Mouse (Mus musculus) myocyte (in vitro differentiated cells): ENCODE measurements around the gene Mctp1. TPM values are rescaled to one million over a fixed set of nuclear protein-coding genes. Genes with fewer than 3 reads are reported as not detected.

Experiments used
- H3K27me3 ChIP-seq: one replicate; pipeline ENCODE4 v1.6.1; 2011; ENCODE audit not compliant: control insufficient read depth, insufficient read depth, insufficient read length
- H3K36me3 ChIP-seq: one replicate; pipeline ENCODE4 v1.6.1; 2011; ENCODE audit not compliant: control insufficient read depth, insufficient read depth
- H3K4me2 ChIP-seq: one replicate; pipeline ENCODE4 v1.6.1; 2011; ENCODE audit warnings: low read depth, control low read depth
- H3K4me3 ChIP-seq: one replicate; pipeline ENCODE4 v1.5.1; 2011; ENCODE audit warnings: mild to moderate bottlenecking, control low read depth, moderate library complexity
- H3K79me2 ChIP-seq: one replicate; pipeline ENCODE4 v1.6.1; 2011; ENCODE audit not compliant: control insufficient read depth, insufficient read depth
- H3ac ChIP-seq: one replicate; pipeline ENCODE4 v1.6.1; 2011; ENCODE audit not compliant: control insufficient read depth, insufficient read length
- CEBPB ChIP-seq: IDR thresholded peaks from 2 replicates; pipeline ENCODE4 v1.6.1; 2011; ENCODE audit warnings: mild to moderate bottlenecking, moderate library complexity; ENCODE audit not compliant: poor library complexity, insufficient read depth, severe bottlenecking
- E2F4 ChIP-seq: IDR thresholded peaks from one replicate; pipeline ENCODE4 v1.6.1; 2011; ENCODE audit warnings: mild to moderate bottlenecking, control low read depth, moderate library complexity; ENCODE audit not compliant: insufficient read depth
- MAX ChIP-seq: IDR thresholded peaks from one replicate; pipeline ENCODE4 v1.6.1; 2011; ENCODE audit warnings: low read depth, mild to moderate bottlenecking, control low read depth
- MYOD1 ChIP-seq, 3 experiments: IDR thresholded peaks; one replicate each; pipeline ENCODE4 v1.6.1; 2011; ENCODE audit warnings: control low read depth in 2 of 3, low read depth in 2 of 3, mild to moderate bottlenecking in 2 of 3, moderate library complexity in 1 of 3; ENCODE audit not compliant: insufficient read length in 2 of 3, control insufficient read depth in 1 of 3
- MYOG ChIP-seq, 3 experiments: IDR thresholded peaks; one replicate each; pipeline ENCODE4 v1.6.1; 2011; ENCODE audit warnings: control low read depth in 2 of 3, low read depth in 2 of 3, mild to moderate bottlenecking in 2 of 3; ENCODE audit not compliant: insufficient read length in 2 of 3, control insufficient read depth in 1 of 3, insufficient read depth in 1 of 3
- POLR2A ChIP-seq: IDR thresholded peaks from one replicate; pipeline ENCODE4 v1.6.1; 2011; ENCODE audit warnings: low read depth, mild to moderate bottlenecking, control low read depth, moderate library complexity; ENCODE audit not compliant: insufficient read length
- POLR2AphosphoS2 ChIP-seq: IDR thresholded peaks from one replicate; pipeline ENCODE4 v1.6.1; 2011; ENCODE audit warnings: low read depth, control low read depth; ENCODE audit not compliant: insufficient read length
- REST ChIP-seq: IDR thresholded peaks from one replicate; pipeline ENCODE4 v1.6.1; 2011; ENCODE audit warnings: mild to moderate bottlenecking, control low read depth, moderate library complexity; ENCODE audit not compliant: insufficient read depth, insufficient read length
- SRF ChIP-seq: IDR thresholded peaks from one replicate; pipeline ENCODE4 v1.6.1; 2011; ENCODE audit warnings: low read depth; ENCODE audit not compliant: control insufficient read depth, insufficient read length
- TCF12 ChIP-seq: IDR thresholded peaks from one replicate; pipeline ENCODE4 v1.6.1; 2011; ENCODE audit warnings: mild to moderate bottlenecking, control low read depth; ENCODE audit not compliant: poor library complexity, insufficient read depth, severe bottlenecking
- TCF3 ChIP-seq: IDR thresholded peaks from one replicate; pipeline ENCODE4 v1.6.1; 2011; ENCODE audit warnings: low read depth, control low read depth; ENCODE audit not compliant: insufficient read length
- USF1 ChIP-seq: IDR thresholded peaks from one replicate; pipeline ENCODE4 v1.6.1; 2011; ENCODE audit warnings: low read depth, mild to moderate bottlenecking, control low read depth, moderate library complexity
- polyA plus RNA-seq: library from polyadenylated mRNA; unstranded; fragments of >200 nt; fragmentation: generic; extraction: Trizol; gene quantifications from one replicate; pipeline ENCODE4 v1.2.1, GENCODE M21; 2012; ENCODE audit warnings: missing spikeins

The Mctp1 gene
- polyA plus RNA-seq, 1 experiment, result 0.67 TPM

GRCm38 (mm10) chr13:76857024-76857423 lies 472.7 kb downstream of the Mctp1 start:
- Histone ChIP-seq H3K36me3 (no peaks in the 10 kb centered on the region), H3K4me2 (no peak overlapping the region), H3K79me2 (no peaks in the 10 kb centered on the region), H3K27me3 (no peaks in the 10 kb centered on the region), H3ac (no peak overlapping the region), H3K4me3 (no peak overlapping the region)
- TF ChIP-seq POLR2A (no peak), USF1 (no peak), TCF12 (no peak), REST (no peak), MYOG (IDR thresholded peaks at IDR 0.05; ENCODE audit: control insufficient read depth in 1 of 3, insufficient read depth in 1 of 3, insufficient read length in 2 of 3, low read depth in 2 of 3) (no peak), MYOD1 (IDR thresholded peaks at IDR 0.05; ENCODE audit: control insufficient read depth in 1 of 3, insufficient read length in 2 of 3, low read depth in 2 of 3) (no peak)

DNA sequence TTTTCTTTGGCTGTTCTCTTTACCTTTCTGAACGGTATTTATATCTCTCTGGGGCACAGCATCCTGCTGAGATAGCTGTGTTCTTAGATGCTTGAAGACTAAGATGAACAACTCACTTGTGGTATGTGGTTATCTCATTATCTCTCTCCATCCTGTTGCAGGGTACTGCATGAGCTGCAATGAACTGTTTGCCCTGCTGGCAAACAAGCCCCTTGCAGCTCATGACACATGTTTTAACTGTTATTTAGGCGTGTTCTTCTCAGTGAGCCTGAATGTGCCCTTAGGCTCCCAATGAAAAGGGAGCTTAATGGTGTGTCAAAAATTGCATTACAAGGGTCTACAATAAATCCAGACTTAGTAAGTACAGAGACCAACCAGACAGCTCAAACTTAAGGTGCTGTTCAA lies 473.7 kb downstream of the Mctp1 start:
- TF ChIP-seq SRF (no peak), MAX (no peak), POLR2AphosphoS2 (no peak), TCF3 (no peak), TCF12 (no peak), MYOG (IDR thresholded peaks at IDR 0.05; ENCODE audit: control insufficient read depth in 1 of 3, insufficient read depth in 1 of 3, insufficient read length in 2 of 3, low read depth in 2 of 3) (no peak), USF1 (no peak), CEBPB (no peak), REST (no peak), E2F4 (no peak), POLR2A (no peak), MYOD1 (IDR thresholded peaks at IDR 0.05; ENCODE audit: control insufficient read depth in 1 of 3, insufficient read length in 2 of 3, low read depth in 2 of 3) (no peak)
- Histone ChIP-seq H3ac (no peak overlapping the region), H3K4me3 (no peak overlapping the region), H3K4me2 (no peak overlapping the region), H3K27me3 (no peaks in the 10 kb centered on the region), H3K36me3 (no peaks in the 10 kb centered on the region), H3K79me2 (no peaks in the 10 kb centered on the region)

DNA sequence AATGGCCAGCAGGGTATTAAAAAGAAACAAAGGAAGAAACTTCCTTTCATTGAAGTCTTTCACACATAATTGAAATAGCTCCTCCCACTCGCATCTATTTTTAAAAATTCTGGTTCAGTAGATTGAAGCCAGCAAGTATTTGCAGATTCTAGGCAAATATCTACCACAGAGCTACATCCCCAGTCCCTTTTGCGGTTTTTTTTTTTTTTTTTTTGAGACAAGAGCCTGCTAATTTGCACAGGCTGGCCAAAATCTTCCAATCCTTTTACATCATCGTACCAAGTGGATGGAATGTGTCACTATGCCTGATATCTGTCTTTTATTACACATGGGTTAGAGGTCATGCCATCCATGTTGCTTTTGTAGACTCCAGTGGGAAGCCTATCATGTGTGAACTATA lies 486.0 kb downstream of the Mctp1 start:
- Histone ChIP-seq H3K27me3 (no peaks in the 10 kb centered on the region), H3K79me2 (no peaks in the 10 kb centered on the region), H3K4me2 (no peak overlapping the region), H3K36me3 (no peaks in the 10 kb centered on the region), H3ac (no peak overlapping the region), H3K4me3 (no peak overlapping the region)
- TF ChIP-seq SRF (no peak), TCF3 (no peak), POLR2A (no peak)

DNA sequence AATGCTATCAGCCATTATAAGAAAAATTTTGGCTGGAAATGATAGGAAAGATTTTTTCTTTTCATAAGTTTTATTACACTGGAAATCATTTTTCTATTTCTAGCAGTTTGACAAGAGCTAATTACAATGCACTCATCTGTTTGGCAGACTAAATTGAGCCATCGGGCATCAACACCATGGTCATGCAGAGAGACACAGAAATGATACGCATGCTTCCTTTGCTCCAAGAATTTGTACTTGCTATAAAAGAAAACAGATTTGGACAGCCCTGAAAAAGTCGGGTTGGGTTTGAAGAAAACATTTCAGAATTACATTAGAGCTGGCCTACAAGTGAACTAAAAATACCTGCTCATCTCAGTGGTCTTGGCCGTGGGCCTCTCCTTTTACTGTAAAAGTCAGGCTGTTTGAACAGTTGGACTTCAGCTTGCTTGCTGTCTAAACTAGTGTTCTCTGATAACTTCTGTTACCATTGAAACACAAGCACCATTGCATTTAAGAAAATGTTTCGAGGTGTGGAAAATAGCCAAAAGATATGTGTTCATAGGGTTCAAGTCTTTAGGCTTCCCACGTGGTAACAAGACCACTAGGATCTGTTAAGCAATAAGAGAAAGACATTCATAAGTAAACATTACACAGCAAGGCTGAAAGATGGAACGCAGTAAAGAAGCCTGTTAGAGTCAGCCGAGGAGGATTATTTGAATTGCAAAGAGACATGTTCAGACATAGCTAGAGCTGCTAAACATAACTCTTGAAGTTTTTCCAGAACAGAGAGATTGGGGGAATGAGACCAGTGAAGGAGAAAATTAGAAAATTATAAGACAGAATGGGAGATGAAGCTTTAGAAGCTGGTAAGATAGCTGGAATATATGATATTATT lies 493.8 kb downstream of the Mctp1 start:
- H3K79me2 ChIP-seq, result no peaks in the 10 kb centered on the region
- H3K36me3 ChIP-seq, result no peaks in the 10 kb centered on the region
- no peak overlapping the region for H3K4me2 ChIP-seq
- no peak overlapping the region for H3K4me3 ChIP-seq
- no peaks in the 10 kb centered on the region for H3K27me3 ChIP-seq
- TF ChIP-seq MAX, result no peak
- H3ac ChIP-seq, result no peak overlapping the region

DNA sequence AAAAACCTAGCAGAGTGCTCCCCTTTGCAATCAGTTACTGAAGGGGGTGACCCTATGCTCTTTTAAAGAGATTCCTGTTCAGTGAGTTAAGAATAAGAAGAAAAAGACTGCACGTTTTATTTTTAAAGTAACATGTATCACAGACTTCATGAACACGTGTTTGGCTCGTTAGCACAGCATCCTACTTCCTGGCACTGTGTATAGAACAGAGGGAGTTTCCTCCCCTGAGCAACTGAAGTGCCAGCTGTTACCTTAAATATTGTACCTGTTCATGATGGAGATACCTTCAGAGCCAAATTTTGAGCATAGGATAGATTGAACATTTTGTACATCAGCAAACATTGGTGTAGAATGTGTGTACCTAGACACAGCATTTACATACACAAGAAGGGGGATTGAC lies 494.7 kb downstream of the Mctp1 start:
- no peak overlapping the region for H3ac ChIP-seq
- H3K27me3 ChIP-seq, result no peaks in the 10 kb centered on the region
- TF ChIP-seq USF1 (no peak), MYOD1 (IDR thresholded peaks at IDR 0.05; ENCODE audit: control insufficient read depth in 1 of 3, insufficient read length in 2 of 3, low read depth in 2 of 3) (no peak), REST (no peak), CEBPB (no peak), MYOG (IDR thresholded peaks at IDR 0.05; ENCODE audit: control insufficient read depth in 1 of 3, insufficient read depth in 1 of 3, insufficient read length in 2 of 3, low read depth in 2 of 3) (no peak), POLR2A (no peak)
- no peaks in the 10 kb centered on the region for H3K36me3 ChIP-seq
- no peak overlapping the region for H3K4me3 ChIP-seq
- no peak overlapping the region for H3K4me2 ChIP-seq
- no peaks in the 10 kb centered on the region for H3K79me2 ChIP-seq

- no peak overlapping the region for H3ac ChIP-seq
- no peaks in the 10 kb centered on the region for H3K36me3 ChIP-seq
- no peaks in the 10 kb centered on the region for H3K79me2 ChIP-seq
- no peak overlapping the region for H3K4me2 ChIP-seq
- H3K27me3 ChIP-seq, result no peaks in the 10 kb centered on the region
- TF ChIP-seq MAX, result no peak
- TF ChIP-seq SRF, result no peak
- TF ChIP-seq MYOG (IDR thresholded peaks at IDR 0.05; ENCODE audit: control insufficient read depth in 1 of 3, insufficient read depth in 1 of 3, insufficient read length in 2 of 3, low read depth in 2 of 3), result no peak
- no peak for TF ChIP-seq TCF12
- no peak for TF ChIP-seq POLR2A
- TF ChIP-seq TCF3, result no peak
- TF ChIP-seq USF1, result no peak
- no peak for TF ChIP-seq REST
- no peak for TF ChIP-seq MYOD1 (IDR thresholded peaks at IDR 0.05; ENCODE audit: control insufficient read depth in 1 of 3, insufficient read length in 2 of 3, low read depth in 2 of 3)
- TF ChIP-seq CEBPB, result no peak
- no peak for TF ChIP-seq E2F4
- TF ChIP-seq POLR2AphosphoS2, result no peak
- no peak overlapping the region for H3K4me3 ChIP-seq
Observed at GRCm38 (mm10) chr13:76884517-76885092, 500.3 kb downstream of the Mctp1 start.
